Mouse (Mus musculus) left cerebral cortex, postnatal 4 days (tissue): ENCODE measurements around the gene Nek6. TPM values are rescaled to one million over a fixed set of nuclear protein-coding genes. Genes with fewer than 3 reads are reported as not detected.

Experiments
- DNase-seq: peaks from one replicate; pipeline ENCODE4 v3.0.0-alpha.2; 2022
- intact Hi-C: fragments of 180-260 bp; cut with DNase I; formaldehyde crosslinking; loops from one replicate; pipeline ENCODE4 v1.15.1; 2025
- total RNA-seq, 2 experiments: library from RNA; stranded (reverse); gene quantifications; 2 replicates each; pipeline ENCODE4 v1.2.3; 2021

Nek6 gene
- total RNA-seq, 2 experiments from 2014 or later: 29.0 to 33.7 TPM

- DNase-seq: no peak
- intact Hi-C loops: no loop called here
These were observed 24.2 kb downstream of the Nek6 start for GRCm38 (mm10) chr2:38535521-38536220.

- intact Hi-C loops: no loop called here
- DNase-seq: no peak
These were observed 24.9 kb downstream of the Nek6 start for GRCm38 (mm10) chr2:38536331-38536731.

GRCm38 (mm10) chr2:38539677-38540076, 28.2 kb downstream of the Nek6 start:
- peak; percentile 96 for DNase-seq
- intact Hi-C loops: no loop called here

- DNase-seq: no peak
- intact Hi-C loops: no loop called here
These were observed 29.2 kb downstream of the Nek6 start for GRCm38 (mm10) chr2:38540666-38541065.

GRCm38 (mm10) chr2:38541101-38541500, 29.7 kb downstream of the Nek6 start:
- DNase-seq: no peak
- intact Hi-C loops: no loop called here

- intact Hi-C loops: no loop called here
- DNase-seq: no peak
These were observed 30.1 kb downstream of the Nek6 start for GRCm38 (mm10) chr2:38541570-38541969.

- no peak for DNase-seq
- intact Hi-C loops: no loop called here
These were observed 30.9 kb downstream of the Nek6 start for GRCm38 (mm10) chr2:38542366-38542765.

GRCm38 (mm10) chr2:38543158-38543557, 31.7 kb downstream of the Nek6 start:
- no peak for DNase-seq
- intact Hi-C loops: no loop called here

- intact Hi-C loops: no loop called here
- DNase-seq: no peak
These were observed 32.9 kb downstream of the Nek6 start for GRCm38 (mm10) chr2:38544341-38544740.

GRCm38 (mm10) chr2:38544982-38545381, 33.5 kb downstream of the Nek6 start:
- intact Hi-C loops: no loop called here

GRCm38 (mm10) chr2:38545706-38546105, 34.3 kb downstream of the Nek6 start:
- intact Hi-C loops: no loop called here
- DNase-seq: no peak

More at GRCm38 (mm10) chr2:38544982-38545381, 33.5 kb downstream of the Nek6 start:
- no peak for DNase-seq

GRCm38 (mm10) chr2:38546222-38546621, 34.8 kb downstream of the Nek6 start:
- intact Hi-C loops: no loop called here

GRCm38 (mm10) chr2:38546748-38547147, 35.3 kb downstream of the Nek6 start:
- DNase-seq: no peak
- intact Hi-C loops: no loop called here

More at GRCm38 (mm10) chr2:38546222-38546621, 34.8 kb downstream of the Nek6 start:
- no peak for DNase-seq

GRCm38 (mm10) chr2:38547793-38548517, 36.5 kb downstream of the Nek6 start:
- intact Hi-C loops: no loop called here

GRCm38 (mm10) chr2:38552004-38552443, 40.6 kb downstream of the Nek6 start:
- no peak for DNase-seq
- intact Hi-C loops: no loop called here

More at GRCm38 (mm10) chr2:38547793-38548517, 36.5 kb downstream of the Nek6 start:
- DNase-seq: no peak

GRCm38 (mm10) chr2:38554226-38554995, 43.0 kb downstream of the Nek6 start:
- no peak for DNase-seq
- intact Hi-C loops: no loop called here

GRCm38 (mm10) chr2:38555659-38556058, 44.2 kb downstream of the Nek6 start:
- DNase-seq: no peak
- intact Hi-C loops: no loop called here

GRCm38 (mm10) chr2:38556721-38557120, 45.3 kb downstream of the Nek6 start:
- DNase-seq: no peak
- intact Hi-C loops: no loop called here

- intact Hi-C loops: no loop called here
- no peak for DNase-seq
These were observed 49.1 kb downstream of the Nek6 start for GRCm38 (mm10) chr2:38560296-38561227.

GRCm38 (mm10) chr2:38562596-38562995, 51.2 kb downstream of the Nek6 start:
- intact Hi-C loops: no loop called here
- DNase-seq: no peak
